Mouse (Mus musculus) Patski (cell line): ENCODE results near the gene Sept9. TPM values are rescaled to one million over a fixed set of nuclear protein-coding genes. Genes with fewer than 3 reads are reported as not detected.
"Not testable (repeated sequence)": the region's sequence is repeated elsewhere in the genome, so short reads cannot be mapped to it uniquely, and the experiment has no call there.

Experiments
- ATAC-seq: fragments of 100-300 bp; one replicate; pipeline ENCODE4 v1.8.0; 2021
- CTCF ChIA-PET: fragments of 350-600 bp; sonication (Branson Sonifier 250); formaldehyde crosslinking; loops from one replicate; lab custom pipeline; 2022; ENCODE audit warnings: inconsistent platforms; lab: Charles Lee
- POLR2A ChIA-PET: fragments of 350-600 bp; sonication (Branson Sonifier 250); formaldehyde crosslinking; loops from one replicate; lab custom pipeline; 2022; ENCODE audit warnings: antibody characterized with exemption, inconsistent platforms; lab: Charles Lee
- DNase-seq: peaks from one replicate; pipeline ENCODE4 v3.0.0-alpha.2; 2011; ENCODE audit warnings: low read depth, low spot score
- H3K27me3 ChIP-seq: fragments of 371-371 bp; one replicate; pipeline ENCODE4 v1.5.1; 2021
- CTCF ChIP-seq: fragments of 100-300 bp; IDR thresholded peaks from one replicate; pipeline ENCODE4 v1.5.1; 2021
- in situ Hi-C: fragments of 300-500 bp; cut with MboI; formaldehyde crosslinking; loops from 3 replicates; pipeline ENCODE4 v1.11.1; 2018; ENCODE audit warnings: low pct_unique_long_range_greater_than_20kb, mixed read lengths
- polyA plus RNA-seq: library from polyadenylated mRNA; unstranded; gene quantifications from one replicate; pipeline ENCODE4 v1.2.3, GENCODE M21; 2021

The Sept9 gene
- polyA plus RNA-seq, 1 experiment from 2014 or later = 87.6 TPM

GRCm38 (mm10) chr11:117336081-117336788 lies 136.8 kb downstream of the Sept9 start:
- ATAC-seq = no peak
- DNase-seq = no peak
- TF ChIP-seq CTCF = no peak
- no peaks in the 10 kb centered on the region for H3K27me3 ChIP-seq
- in situ Hi-C loops = no loop called here
- POLR2A ChIA-PET = interaction anchor here (0.7 kb wide), 2 partner anchors 160 to 1783 kb away, joined by 3 to 4 read pairs; no protein-coding TSS in a partner anchor
- CTCF ChIA-PET = no interaction called here

DNA sequence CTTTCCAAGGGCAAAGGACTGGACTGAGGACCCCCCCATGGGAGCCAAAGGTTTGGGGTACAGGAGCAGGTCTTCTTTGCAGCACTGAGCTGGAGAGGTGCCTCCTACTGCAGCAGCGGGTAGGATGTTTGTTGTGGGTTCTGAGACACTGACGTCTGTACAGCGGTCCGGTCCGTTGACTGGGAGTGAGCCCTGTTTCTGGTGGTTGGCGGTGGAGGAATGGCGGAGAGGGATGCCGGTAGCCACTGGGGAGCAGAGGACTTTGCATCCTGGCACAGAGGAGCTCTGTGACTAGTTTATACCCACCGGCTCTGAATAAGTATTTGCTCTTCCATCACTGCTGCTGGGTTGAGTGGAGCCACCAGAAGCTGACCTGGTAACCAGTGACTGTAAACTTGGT lies 138.3 kb downstream of the Sept9 start:
- no peak for TF ChIP-seq CTCF
- no peak for DNase-seq
- H3K27me3 ChIP-seq = no peaks in the 10 kb centered on the region
- POLR2A ChIA-PET = no interaction called here
- CTCF ChIA-PET = interaction anchor here (1.4 to 2.7 kb wide), 2 partner anchors 11 to 20 kb away, joined by 4 to 8 read pairs; no protein-coding TSS in a partner anchor
- ATAC-seq = no peak
- in situ Hi-C loops = no loop called here

DNA sequence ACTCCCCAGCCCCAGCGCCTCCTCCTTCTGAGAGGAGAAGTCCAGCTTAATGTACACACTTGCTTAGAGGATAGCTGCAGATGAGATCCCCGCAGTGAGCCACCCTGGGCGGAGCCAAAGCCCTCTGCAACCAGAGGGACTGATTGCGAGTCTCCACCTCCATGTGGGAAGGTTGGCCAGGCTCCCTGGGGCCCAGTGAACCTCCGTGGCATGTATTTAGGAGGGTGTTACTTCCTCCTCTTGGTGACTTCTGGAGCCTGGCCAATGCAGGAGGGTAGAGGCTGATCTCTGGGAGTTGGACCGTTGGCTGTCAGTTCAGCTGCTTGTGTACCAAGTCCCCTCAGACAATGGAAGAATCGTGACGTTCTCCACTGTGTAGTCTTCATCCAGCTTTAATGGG lies 139.0 kb downstream of the Sept9 start:
- in situ Hi-C loops = no loop called here

DNA sequence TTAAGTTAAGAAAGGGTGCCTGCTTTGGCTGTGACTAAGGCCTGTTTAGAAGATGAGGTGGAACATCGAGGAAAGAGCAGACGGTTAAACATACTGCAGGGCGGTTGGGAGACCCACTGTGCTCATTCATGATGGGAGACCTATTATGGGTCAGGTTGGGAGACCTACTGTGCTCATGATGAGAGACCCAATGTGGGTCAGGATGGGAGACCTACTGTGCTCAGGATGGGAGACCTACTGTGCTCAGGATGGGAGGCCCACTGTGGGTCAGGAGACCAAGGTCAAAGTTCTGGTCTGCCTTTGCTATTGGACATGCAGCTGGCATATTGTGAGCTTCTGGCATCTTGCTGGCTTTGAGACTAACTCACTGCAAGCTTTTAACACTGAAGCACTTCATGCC lies 139.6 kb downstream of the Sept9 start:
- TF ChIP-seq CTCF = no peak
- CTCF ChIA-PET = interaction anchor here (1.4 to 2.7 kb wide), 2 partner anchors 12 to 19 kb away, joined by 4 to 8 read pairs; no protein-coding TSS in a partner anchor
- ATAC-seq = no peak
- no peak for DNase-seq
- in situ Hi-C loops = no loop called here
- H3K27me3 ChIP-seq = no peaks in the 10 kb centered on the region
- POLR2A ChIA-PET = no interaction called here

More for the DNA sequence above, 139.0 kb downstream of the Sept9 start:
- DNase-seq (no peak), ATAC-seq (no peak)
- POLR2A ChIA-PET = no interaction called here
- no peaks in the 10 kb centered on the region for H3K27me3 ChIP-seq
- no peak for TF ChIP-seq CTCF
- CTCF ChIA-PET = interaction anchor here (1.4 to 2.7 kb wide), 2 partner anchors 12 to 20 kb away, joined by 4 to 8 read pairs; no protein-coding TSS in a partner anchor

DNA sequence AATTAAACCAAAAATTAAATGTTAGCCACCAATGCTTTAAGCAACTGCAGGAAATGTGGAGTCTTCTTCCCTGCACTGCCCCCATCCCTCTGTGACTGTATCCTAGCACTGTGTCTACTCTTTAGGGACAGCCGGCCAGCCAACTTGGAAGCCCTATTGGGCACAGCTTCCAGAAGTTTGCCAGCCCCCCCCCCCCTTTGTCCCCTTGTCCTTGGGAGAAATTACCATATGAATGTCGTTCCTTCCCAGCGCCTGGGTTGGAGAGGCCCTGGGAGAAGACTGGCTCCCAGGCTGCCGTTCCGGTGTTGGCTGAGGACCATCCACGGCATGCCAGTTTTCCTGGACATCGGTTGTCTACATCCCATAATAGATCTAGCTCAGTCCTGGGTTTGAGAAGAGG lies 141.8 kb downstream of the Sept9 start:
- no peak for TF ChIP-seq CTCF
- no peaks in the 10 kb centered on the region for H3K27me3 ChIP-seq
- CTCF ChIA-PET = no interaction called here
- no peak for ATAC-seq
- POLR2A ChIA-PET = no interaction called here
- in situ Hi-C loops = no loop called here
- DNase-seq = no peak

DNA sequence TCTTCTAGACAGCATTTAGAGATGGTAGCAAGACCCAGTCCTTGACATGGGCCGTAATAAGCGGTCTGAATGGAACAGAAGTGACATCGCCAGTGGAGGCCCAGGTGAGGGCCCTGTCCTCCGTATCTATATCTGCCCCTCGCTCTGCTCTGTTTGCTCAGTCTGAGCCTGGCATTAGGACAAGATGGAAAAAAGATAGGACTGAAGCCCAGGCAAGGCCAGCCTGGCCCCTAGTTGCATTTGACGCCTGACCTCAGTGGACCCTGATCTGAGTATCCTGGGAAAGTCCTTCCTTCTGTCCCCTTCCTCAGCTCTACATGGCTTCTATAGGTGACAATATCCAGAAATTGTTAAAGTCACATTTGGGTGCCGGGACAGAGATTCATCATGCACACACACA lies 142.6 kb downstream of the Sept9 start:
- ChIA-PET POLR2A (interaction anchor here (0.6 kb wide), 1 partner anchor 513 kb away, joined by 3 read pairs; no protein-coding TSS in a partner anchor), CTCF (no interaction called here)
- no peaks in the 10 kb centered on the region for H3K27me3 ChIP-seq
- in situ Hi-C loops = no loop called here
- no peak for ATAC-seq
- no peak for TF ChIP-seq CTCF
- DNase-seq = no peak

DNA sequence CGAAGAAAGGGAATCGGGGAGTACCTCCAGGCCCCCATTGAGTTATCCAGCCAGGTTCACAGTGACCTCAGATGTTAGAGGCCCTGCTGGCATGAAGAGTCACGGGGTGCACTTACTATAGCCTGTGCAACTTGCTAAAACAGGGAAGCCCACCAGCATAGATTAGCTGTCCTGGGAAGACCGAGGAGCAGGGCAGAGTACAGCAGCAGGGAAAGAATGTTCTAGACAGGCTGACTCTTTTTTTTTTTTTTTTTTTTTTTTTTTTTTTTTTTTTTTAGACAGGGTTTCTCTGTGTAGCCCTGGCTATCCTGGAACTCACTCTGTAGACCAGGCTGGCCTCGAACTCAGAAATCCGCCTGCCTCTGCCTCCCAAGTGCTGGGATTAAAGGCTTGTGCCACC lies 143.0 kb downstream of the Sept9 start:
- ATAC-seq, in situ Hi-C loops, H3K27me3 ChIP-seq, DNase-seq, CTCF ChIA-PET, POLR2A ChIA-PET: not testable (repeated sequence)

GRCm38 (mm10) chr11:117343800-117344199 lies 144.3 kb downstream of the Sept9 start:
- POLR2A ChIA-PET = interaction anchor here (1.0 kb wide), 1 partner anchor 14 kb away, joined by 3 read pairs; no protein-coding TSS in a partner anchor
- CTCF ChIA-PET = interaction anchor here (1.2 to 1.6 kb wide), 2 partner anchors 14 to 31 kb away, joined by 3 to 4 read pairs; no protein-coding TSS in a partner anchor
- peak; percentile 49 for ATAC-seq
- H3K27me3 ChIP-seq = no peaks in the 10 kb centered on the region
- TF ChIP-seq CTCF = no peak
- in situ Hi-C loops = no loop called here
- no peak for DNase-seq

DNA sequence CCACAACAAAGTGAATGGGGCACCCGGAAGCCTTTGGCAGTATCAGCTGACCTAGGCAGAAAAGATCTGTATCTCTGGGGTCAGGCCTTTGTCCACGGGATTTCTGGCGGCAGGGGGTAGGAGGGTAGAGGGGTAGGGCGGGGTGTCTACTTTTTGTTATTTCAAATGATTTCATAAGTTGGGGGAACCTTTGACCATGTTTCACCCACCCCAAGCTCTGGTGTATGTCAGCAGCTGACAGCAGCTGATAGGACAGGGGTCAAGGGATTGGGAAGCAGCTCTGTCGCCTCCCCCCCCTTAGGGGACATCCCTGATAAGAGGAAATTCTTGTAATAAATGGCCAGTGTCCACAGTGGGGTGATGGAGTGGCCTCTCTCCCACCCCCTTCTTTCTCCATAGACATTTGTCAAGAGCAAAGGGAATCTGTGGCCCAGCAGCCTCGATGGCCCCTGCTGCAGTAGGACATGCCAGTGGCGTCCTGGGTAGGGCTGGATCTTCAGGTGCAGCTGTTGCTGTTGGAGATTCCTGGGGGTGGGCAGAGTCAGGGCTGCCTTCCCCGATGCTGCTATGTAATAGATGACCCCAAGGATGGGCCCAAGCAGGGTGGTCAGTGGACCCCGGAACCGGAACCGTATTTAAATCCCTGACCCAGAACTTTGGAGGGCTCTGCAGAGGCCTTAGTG lies 145.0 kb downstream of the Sept9 start:
- H3K27me3 ChIP-seq = no peaks in the 10 kb centered on the region
- no peak for TF ChIP-seq CTCF
- in situ Hi-C loops = no loop called here
- ChIA-PET CTCF (interaction anchor here (1.2 to 1.6 kb wide), 2 partner anchors 15 to 32 kb away, joined by 3 to 4 read pairs; no protein-coding TSS in a partner anchor), POLR2A (interaction anchor here (1.0 kb wide), 1 partner anchor 13 kb away, joined by 3 read pairs; no protein-coding TSS in a partner anchor)
- ATAC-seq = no peak
- no peak for DNase-seq

GRCm38 (mm10) chr11:117345022-117345765 lies 145.7 kb downstream of the Sept9 start:
- in situ Hi-C loops = no loop called here
- CTCF ChIA-PET = interaction anchor here (1.2 to 1.6 kb wide), 2 partner anchors 16 to 32 kb away, joined by 3 to 4 read pairs; no protein-coding TSS in a partner anchor
- no peaks in the 10 kb centered on the region for H3K27me3 ChIP-seq
- no peak for DNase-seq
- ATAC-seq = no peak
- POLR2A ChIA-PET = no interaction called here
- TF ChIP-seq CTCF = no peak
